ENCODE assay signal across 12 mouse cellular contexts in the genomic region with DNA sequence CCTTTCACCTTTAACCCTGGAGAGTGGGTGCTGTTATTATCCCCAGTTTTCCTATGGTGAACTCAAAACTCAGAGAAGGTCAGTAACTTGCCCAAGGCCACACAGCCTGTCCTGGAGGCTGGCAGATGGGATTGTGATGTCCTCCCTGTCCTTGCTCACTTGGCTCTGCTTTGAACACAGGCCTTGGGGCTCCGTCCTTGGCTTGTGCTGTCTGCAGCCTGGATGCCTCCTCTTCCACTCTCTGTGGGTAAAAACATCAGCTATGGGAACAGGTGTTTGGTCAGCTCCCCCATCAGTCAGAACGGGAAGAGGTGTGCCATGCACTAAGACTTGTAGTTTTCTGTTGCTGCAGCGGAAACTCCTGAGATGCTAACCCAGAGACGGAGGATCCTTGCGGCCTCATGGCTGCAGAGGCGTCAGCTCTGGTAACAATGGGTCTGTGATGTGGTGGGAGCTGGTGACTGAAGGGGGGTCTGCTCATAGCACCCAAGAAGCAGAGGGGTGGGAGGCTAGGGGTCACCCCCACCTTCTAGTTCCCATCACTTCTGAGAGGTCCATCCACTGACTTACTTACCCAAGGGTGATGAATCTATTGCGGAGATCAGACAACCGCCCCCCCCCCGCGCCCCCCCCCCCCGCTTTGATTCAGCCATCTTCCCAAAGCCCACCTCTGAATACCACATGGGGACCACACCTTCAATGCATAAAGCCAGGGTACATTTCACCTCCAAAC. TPM values are rescaled to one million over a fixed set of nuclear protein-coding genes. Genes with fewer than 3 reads are reported as not detected.
DNase-seq lines count a peak whose midpoint lies in the region; ATAC-seq and TF ChIP-seq lines count a peak whose summit lies in the region.
"Had no signal": no experiment of that assay in that cellular context is flagged by ENCODE, and none has a peak within 500 bp of the region (broad histone marks: within the 10 kb centered on the region; RNA-seq: fewer than 3 reads in every experiment).

No protein-coding gene starts in this region.

- peak overlapping the region; percentile 16; the same call in 1 of the 2 replicates for H3K27ac ChIP-seq in heart, postnatal 0 days (ENCODE audit: low read depth)
- peak overlapping the region; percentile 76; the same call in 1 of the 2 replicates for H3K27ac ChIP-seq in stomach, embryonic 14.5 days (ENCODE audit: low read length)
- H3K27ac ChIP-seq in stomach, postnatal 0 days (replicated peaks): no peak overlapping the region
- 0 out of 2 replicates have a peak overlapping the region, but pooled peaks have one; percentile 31 for H3K27ac ChIP-seq in embryonic facial prominence, embryonic 15.5 days (replicated peaks)
- H3K27ac ChIP-seq in stomach, embryonic 15.5 days: peak overlapping the region; percentile 64
- H3K27ac ChIP-seq in forebrain, embryonic 16.5 days (ENCODE audit: low read length): no peak overlapping the region

- H3K9ac ChIP-seq in heart, postnatal 0 days (replicated peaks; ENCODE audit: low read depth, low read length): no peak overlapping the region
- no peak overlapping the region; the same call in 1 of the 2 replicates for H3K9ac ChIP-seq in stomach, embryonic 14.5 days (replicated peaks; ENCODE audit: low read depth, low read length)
- no peak overlapping the region for H3K9ac ChIP-seq in stomach, postnatal 0 days (ENCODE audit: low read length)
- H3K9ac ChIP-seq in embryonic facial prominence, embryonic 15.5 days: no peak overlapping the region
- no peak overlapping the region for H3K9ac ChIP-seq in stomach, embryonic 15.5 days
- no peak overlapping the region for H3K9ac ChIP-seq in forebrain, embryonic 16.5 days (replicated peaks; ENCODE audit: low read depth, low read length)
- H3K9ac ChIP-seq: forebrain, postnatal 0 days had no signal

- no peaks in the 10 kb centered on the region for H3K27me3 ChIP-seq in heart, postnatal 0 days (ENCODE audit: control insufficient read depth, insufficient read depth, low read length)
- no peaks in the 10 kb centered on the region for H3K27me3 ChIP-seq in stomach, embryonic 14.5 days (ENCODE audit: control insufficient read depth, insufficient read depth, low read length)
- no peaks in the 10 kb centered on the region for H3K27me3 ChIP-seq in stomach, postnatal 0 days (ENCODE audit: control insufficient read depth, insufficient read depth, low read length)
- no peaks in the 10 kb centered on the region for H3K27me3 ChIP-seq in embryonic facial prominence, embryonic 15.5 days
- H3K27me3 ChIP-seq in stomach, embryonic 15.5 days (replicated peaks): no peaks in the 10 kb centered on the region
- H3K27me3 ChIP-seq in forebrain, embryonic 16.5 days (replicated peaks; ENCODE audit: control insufficient read depth, insufficient read depth, low read length): no peaks in the 10 kb centered on the region

- ATAC-seq in heart, postnatal 0 days (ENCODE audit: insufficient read depth, low read depth): no peak
- no peak for ATAC-seq in stomach, embryonic 14.5 days (ENCODE audit: insufficient number of reproducible peaks, insufficient read depth, low FRiP score, low read depth)
- no peak; the same call in 1 of the 2 replicates for ATAC-seq in stomach, postnatal 0 days (ENCODE audit: low FRiP score, low TSS enrichment)
- no peak for ATAC-seq in embryonic facial prominence, embryonic 15.5 days (ENCODE audit: insufficient number of reproducible peaks, low FRiP score, low TSS enrichment, low read depth)
- ATAC-seq in stomach, embryonic 15.5 days (ENCODE audit: insufficient read depth, low FRiP score, low read depth): 0 out of 2 replicates have a peak, but pooled peaks have one; percentile 14
- ATAC-seq in forebrain, embryonic 16.5 days: no peak
- ATAC-seq: forebrain, postnatal 0 days had no signal

- peaks cover 22% of the 10 kb centered on the region; the same call in 1 of the 2 replicates for H3K4me1 ChIP-seq in heart, postnatal 0 days (ENCODE audit: control insufficient read depth, insufficient read depth)
- peaks cover 30% of the 10 kb centered on the region for H3K4me1 ChIP-seq in stomach, embryonic 14.5 days (ENCODE audit: control insufficient read depth, insufficient read depth, low read length)
- H3K4me1 ChIP-seq in stomach, postnatal 0 days (replicated peaks; ENCODE audit: control insufficient read depth, insufficient read depth): 0 out of 2 replicates have a peak, but pooled peaks cover 2% of the 10 kb centered on the region
- H3K4me1 ChIP-seq in embryonic facial prominence, embryonic 15.5 days: peaks cover 18% of the 10 kb centered on the region
- peaks cover 23% of the 10 kb centered on the region for H3K4me1 ChIP-seq in stomach, embryonic 15.5 days
- H3K4me1 ChIP-seq in forebrain, embryonic 16.5 days (replicated peaks; ENCODE audit: control insufficient read depth, insufficient read depth, low read length): peaks cover 8% of the 10 kb centered on the region; the same call in 1 of the 2 replicates

- H3K4me3 ChIP-seq in heart, postnatal 0 days (ENCODE audit: low read depth, low read length): no peak overlapping the region
- no peak overlapping the region for H3K4me3 ChIP-seq in stomach, embryonic 14.5 days (ENCODE audit: low read depth, low read length)
- no peak overlapping the region for H3K4me3 ChIP-seq in stomach, postnatal 0 days (ENCODE audit: low read depth, low read length)
- H3K4me3 ChIP-seq in embryonic facial prominence, embryonic 15.5 days (replicated peaks): no peak overlapping the region
- no peak overlapping the region for H3K4me3 ChIP-seq in stomach, embryonic 15.5 days (replicated peaks)
- no peak overlapping the region for H3K4me3 ChIP-seq in forebrain, embryonic 16.5 days (replicated peaks; ENCODE audit: low read length)

- no peak for TF ChIP-seq CTCF in heart, postnatal 0 days (IDR thresholded peaks at IDR 0.05; ENCODE audit: low read depth)
- no peak for TF ChIP-seq CTCF in stomach, postnatal 0 days (IDR thresholded peaks at IDR 0.05; ENCODE audit: low read depth)

- WGBS in heart, postnatal 0 days: 53% methylated on average over 11 of the region's 11 CpGs
- 41% methylated on average over 7 of the region's 11 CpGs for whole genome bisulfite sequencing in stomach, embryonic 14.5 days
- WGBS in stomach, postnatal 0 days: 34% methylated on average over 11 of the region's 11 CpGs
- WGBS in embryonic facial prominence, embryonic 15.5 days: 55% methylated on average over 7 of the region's 11 CpGs
- WGBS in stomach, embryonic 15.5 days: 33% methylated on average over 11 of the region's 11 CpGs
- 45% methylated on average over 10 of the region's 11 CpGs for WGBS in forebrain, embryonic 16.5 days

- no peak for DNase-seq in heart, postnatal 0 days (ENCODE audit: low spot score)
- DNase-seq in heart, postnatal 4 days: no peak
- no peak for DNase-seq in stomach, postnatal 0 days (ENCODE audit: low spot score)
- DNase-seq: embryo, embryonic 11 days; forebrain, postnatal 0 days; kidney, adult 18-20 months; left cerebral cortex, postnatal 4 days had no signal

- TF ChIP-seq EP300 in heart, postnatal 0 days (IDR thresholded peaks at IDR 0.05; ENCODE audit: low read depth): no peak
- TF ChIP-seq EP300 in stomach, postnatal 0 days (optimal IDR thresholded peaks at IDR 0.05): no peak

- H3K4me2 ChIP-seq in heart, postnatal 0 days (ENCODE audit: low read depth, low read length): peak overlapping the region; percentile 21; the same call in 1 of the 2 replicates
- 0 out of 2 replicates have a peak overlapping the region, but pooled peaks have one; percentile 4 for H3K4me2 ChIP-seq in stomach, embryonic 14.5 days (replicated peaks; ENCODE audit: low read depth, low read length)
- H3K4me2 ChIP-seq in stomach, postnatal 0 days (replicated peaks; ENCODE audit: low read depth): no peak overlapping the region
- H3K4me2 ChIP-seq in embryonic facial prominence, embryonic 15.5 days (replicated peaks): no peak overlapping the region
- no peak overlapping the region for H3K4me2 ChIP-seq in stomach, embryonic 15.5 days
- no peak overlapping the region for H3K4me2 ChIP-seq in forebrain, embryonic 16.5 days (ENCODE audit: low read length)

- no peaks in the 10 kb centered on the region for H3K9me3 ChIP-seq in heart, postnatal 0 days (replicated peaks; ENCODE audit: control insufficient read depth, low read length)
- H3K9me3 ChIP-seq in stomach, embryonic 14.5 days (ENCODE audit: control insufficient read depth, low read depth, low read length): no peaks in the 10 kb centered on the region
- no peaks in the 10 kb centered on the region for H3K9me3 ChIP-seq in stomach, postnatal 0 days (ENCODE audit: control insufficient read depth, low read length)
- H3K9me3 ChIP-seq in embryonic facial prominence, embryonic 15.5 days (replicated peaks): no peaks in the 10 kb centered on the region
- no peaks in the 10 kb centered on the region for H3K9me3 ChIP-seq in stomach, embryonic 15.5 days
- no peaks in the 10 kb centered on the region for H3K9me3 ChIP-seq in forebrain, embryonic 16.5 days (ENCODE audit: control insufficient read depth, low read length)

- H3K36me3 ChIP-seq in heart, postnatal 0 days (replicated peaks; ENCODE audit: control insufficient read depth, insufficient read depth, low read length): no peaks in the 10 kb centered on the region
- H3K36me3 ChIP-seq in stomach, embryonic 14.5 days (ENCODE audit: control insufficient read depth, insufficient read depth, low read length): no peaks in the 10 kb centered on the region
- H3K36me3 ChIP-seq in stomach, postnatal 0 days (ENCODE audit: control insufficient read depth, insufficient read depth, low read length): no peaks in the 10 kb centered on the region
- H3K36me3 ChIP-seq in embryonic facial prominence, embryonic 15.5 days: no peaks in the 10 kb centered on the region
- no peaks in the 10 kb centered on the region for H3K36me3 ChIP-seq in stomach, embryonic 15.5 days
- no peaks in the 10 kb centered on the region for H3K36me3 ChIP-seq in forebrain, embryonic 16.5 days (ENCODE audit: control insufficient read depth, insufficient read depth)

RNA-seq across cellular contexts. Expression of a gene that starts 9.8 kb away (rescaled TPM):
- total RNA-seq in heart, postnatal 0 days (2014; rRNA removed; ENCODE audit: low replicate concordance): 38.6 and 60.0 TPM in 2 replicates
- 20.8 and 22.6 TPM in 2 replicates for polyA plus RNA-seq in heart, postnatal 0 days (2015; fragmentation: Nextera tagmentation; extraction: Ambion mirVana)
- total RNA-seq in heart, postnatal 4 days (2021): 10 to 100 TPM; 36.7 to 40.9 TPM
- polyA plus RNA-seq in stomach, embryonic 14.5 days (2014; fragmentation: Nextera tagmentation; extraction: Ambion mirVana): 26.6 and 28.1 TPM in 2 replicates
- 21.9 and 26.7 TPM in 2 replicates for polyA plus RNA-seq in stomach, postnatal 0 days (2015; fragmentation: Nextera tagmentation; extraction: Ambion mirVana)
- 33.1 and 33.3 TPM in 2 replicates for polyA plus RNA-seq in embryonic facial prominence, embryonic 15.5 days (2015; fragmentation: Nextera tagmentation; extraction: Ambion mirVana)
- polyA plus RNA-seq in stomach, embryonic 15.5 days (2015; fragmentation: Nextera tagmentation; extraction: Ambion mirVana): 18.2 and 20.2 TPM in 2 replicates
- 3.1 and 3.5 TPM in 2 replicates for polyA plus RNA-seq in forebrain, embryonic 16.5 days (2015; fragmentation: Nextera tagmentation; extraction: Ambion mirVana)
- total RNA-seq: granulocyte monocyte progenitor cell, adult 5-6 weeks had no signal

Comparison
In these comparisons a context has a peak if more than half of its experiments do, and no peak if none do; other contexts are left out.
1. H3K27ac ChIP-seq: peak in heart, postnatal 0 days (single experiment), stomach, embryonic 14.5 days (single experiment), embryonic facial prominence, embryonic 15.5 days (single experiment) and stomach, embryonic 15.5 days (single experiment); none in stomach, postnatal 0 days (single experiment) and forebrain, embryonic 16.5 days (single experiment).
2. H3K4me2 ChIP-seq: peak in heart, postnatal 0 days (single experiment) and stomach, embryonic 14.5 days (single experiment); none in stomach, postnatal 0 days (single experiment), embryonic facial prominence, embryonic 15.5 days (single experiment), stomach, embryonic 15.5 days (single experiment) and forebrain, embryonic 16.5 days (single experiment).